Mouse (Mus musculus): ENCODE data around the gene Spz1. TPM values are rescaled to one million over a fixed set of nuclear protein-coding genes. Genes with fewer than 3 reads are reported as not detected.
"Not testable (repeated sequence)": the region's sequence is repeated elsewhere in the genome, so short reads cannot be mapped to it uniquely, and the experiment has no call there.

Gene Spz1
- total RNA-seq (2014; fragmentation: Nextera tagmentation) (not detected in 2 replicates), total RNA-seq (2017) (not detected in 2 replicates)

- ATAC-seq (replicated peaks; ENCODE audit: poor library complexity, severe bottlenecking): no peak; the same call in 1 of the 2 replicates
Measured at GRCm38 (mm10) chr13:92576072-92576471, at the start of gene Spz1. Gene Spz1 (minus strand): TSS chr13:92576172.

GRCm38 (mm10) chr13:92616459-92616858 is 40.5 kb upstream of the Spz1 start:
- no peak for ATAC-seq (replicated peaks; ENCODE audit: poor library complexity, severe bottlenecking)

GRCm38 (mm10) chr13:92615201-92615600 is 39.2 kb upstream of the Spz1 start:
- no peak for ATAC-seq (replicated peaks; ENCODE audit: poor library complexity, severe bottlenecking)

GRCm38 (mm10) chr13:92613094-92613493 is 37.1 kb upstream of the Spz1 start:
- ATAC-seq (replicated peaks; ENCODE audit: poor library complexity, severe bottlenecking): no peak

GRCm38 (mm10) chr13:92611917-92612316 is 35.9 kb upstream of the Spz1 start:
- no peak for ATAC-seq (replicated peaks; ENCODE audit: poor library complexity, severe bottlenecking)

- ATAC-seq (replicated peaks; ENCODE audit: poor library complexity, severe bottlenecking): peak; percentile 4; the same call in 1 of the 2 replicates
Measured at GRCm38 (mm10) chr13:92611254-92611784, 35.3 kb upstream of the Spz1 start.

- ATAC-seq (replicated peaks; ENCODE audit: poor library complexity, severe bottlenecking): peak; percentile 92
Measured at GRCm38 (mm10) chr13:92610311-92611221, 34.6 kb upstream of the Spz1 start, which contains the start of gene Serinc5. Gene Serinc5 (plus strand): TSS chr13:92611091.

GRCm38 (mm10) chr13:92609486-92610310 is 33.7 kb upstream of the Spz1 start:
- ATAC-seq (replicated peaks; ENCODE audit: poor library complexity, severe bottlenecking): peak; percentile 27

GRCm38 (mm10) chr13:92605306-92605705 is 29.3 kb upstream of the Spz1 start:
- not testable (repeated sequence) for ATAC-seq (replicated peaks; ENCODE audit: poor library complexity, severe bottlenecking)

GRCm38 (mm10) chr13:92595424-92595823 is 19.5 kb upstream of the Spz1 start:
- no peak for ATAC-seq (replicated peaks; ENCODE audit: poor library complexity, severe bottlenecking)

GRCm38 (mm10) chr13:92594907-92595306 is 18.9 kb upstream of the Spz1 start:
- ATAC-seq (replicated peaks; ENCODE audit: poor library complexity, severe bottlenecking): no peak

GRCm38 (mm10) chr13:92594481-92594880 is 18.5 kb upstream of the Spz1 start:
- no peak for ATAC-seq (replicated peaks; ENCODE audit: poor library complexity, severe bottlenecking)

GRCm38 (mm10) chr13:92593731-92594396 is 17.9 kb upstream of the Spz1 start:
- ATAC-seq (replicated peaks; ENCODE audit: poor library complexity, severe bottlenecking): no peak

GRCm38 (mm10) chr13:92592786-92593635 is 17.0 kb upstream of the Spz1 start:
- no peak for ATAC-seq (replicated peaks; ENCODE audit: poor library complexity, severe bottlenecking)

- ATAC-seq (replicated peaks; ENCODE audit: poor library complexity, severe bottlenecking): no peak
Measured at GRCm38 (mm10) chr13:92592268-92592785, 16.4 kb upstream of the Spz1 start.

GRCm38 (mm10) chr13:92591225-92591624 is 15.3 kb upstream of the Spz1 start:
- no peak for ATAC-seq (replicated peaks; ENCODE audit: poor library complexity, severe bottlenecking)

GRCm38 (mm10) chr13:92589255-92589654 is 13.3 kb upstream of the Spz1 start:
- ATAC-seq (replicated peaks; ENCODE audit: poor library complexity, severe bottlenecking): no peak

GRCm38 (mm10) chr13:92588704-92589103 is 12.7 kb upstream of the Spz1 start:
- ATAC-seq (replicated peaks; ENCODE audit: poor library complexity, severe bottlenecking): no peak

All from granulocyte monocyte progenitor cell, adult 5-6 weeks (primary cell).